Mouse (Mus musculus) heart, postnatal 14 days (tissue): Measurements from ENCODE around the gene Tmem240. TPM values are rescaled to one million over a fixed set of nuclear protein-coding genes. Genes with fewer than 3 reads are reported as not detected.
A peak's percentile ranks its signal among the peaks of the same experiment; 100 is the strongest.
"Not testable (repeated sequence)": the region's sequence is repeated elsewhere in the genome, so short reads cannot be mapped to it uniquely, and the experiment has no call there.

Experiments
- DNase-seq, 2 experiments: peaks; one replicate each; pipeline ENCODE4 v3.0.0; 2021 to 2022
- intact Hi-C: fragments of 180-260 bp; cut with DNase I; formaldehyde crosslinking; loops from one replicate; pipeline ENCODE4 v1.15.1; 2025
- total RNA-seq, 2 experiments: library from RNA; stranded (reverse); gene quantifications; 2 replicates each; pipeline ENCODE4 v1.2.3; 2021

Tmem240 gene
- total RNA-seq, 2 experiments from 2014 or later = 0.38 to 0.44 TPM

DNA sequence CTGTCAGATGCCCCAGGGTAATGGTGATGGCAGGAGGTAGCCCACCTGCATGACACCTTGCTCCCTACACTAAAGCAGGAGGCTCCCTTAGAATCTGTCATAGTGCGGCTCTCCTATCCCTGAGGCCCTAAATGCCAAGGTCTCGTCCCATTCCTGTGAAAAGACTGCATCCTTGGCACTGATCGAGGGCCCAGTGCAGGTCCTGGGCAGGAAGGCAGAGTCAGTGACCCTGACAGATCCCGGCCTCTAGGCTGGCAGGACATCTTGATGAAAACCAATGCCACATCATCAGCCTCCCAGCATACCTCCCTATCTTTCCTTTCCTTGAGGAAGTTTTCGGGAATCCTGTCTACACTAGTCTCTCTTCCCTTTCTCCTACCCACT, 34.9 kb downstream of the Tmem240 start:
- intact Hi-C loops = loop anchor here (1.0 to 5.0 kb wide), 2 partner anchors 15 to 33 kb away; partner anchors contain the start of gene Mrpl20
- no peak for DNase-seq

DNA sequence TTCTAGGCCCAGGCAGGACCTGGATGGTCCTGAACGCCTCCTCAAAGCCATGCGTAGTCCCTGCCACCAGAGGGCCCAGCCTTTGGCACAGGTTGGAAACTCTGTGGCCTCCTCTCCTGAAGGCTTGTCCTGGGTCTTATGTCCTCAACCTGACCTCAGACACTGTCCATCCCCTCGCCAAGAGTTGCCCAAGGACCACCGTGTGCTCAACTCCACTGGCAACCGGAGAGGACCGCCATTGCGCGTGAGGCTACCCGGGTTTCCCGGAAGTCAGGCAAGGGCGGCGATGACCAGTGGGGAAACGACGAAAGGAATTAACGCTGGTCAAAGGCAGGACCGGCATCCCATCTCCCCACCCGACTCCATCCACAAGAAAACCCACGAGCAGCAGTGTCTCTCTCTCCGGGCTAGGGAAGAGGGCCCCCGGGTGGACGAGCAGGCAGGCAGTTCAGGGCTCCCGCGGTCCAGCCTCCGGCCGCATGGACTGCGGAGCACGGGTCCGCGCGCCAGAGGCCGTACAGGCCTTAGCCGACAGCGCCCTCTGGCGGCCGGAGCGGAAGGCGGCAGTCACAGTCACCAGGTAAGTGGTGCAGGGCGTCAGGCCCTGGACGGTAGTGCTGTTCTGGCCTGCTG, 35.4 kb downstream of the Tmem240 start:
- DNase-seq = peak; percentile 95 to 97
- intact Hi-C loops = loop anchor here (1.0 to 5.0 kb wide), 3 partner anchors 14 to 47 kb away; partner anchors contain the start of gene Mrpl20

DNA sequence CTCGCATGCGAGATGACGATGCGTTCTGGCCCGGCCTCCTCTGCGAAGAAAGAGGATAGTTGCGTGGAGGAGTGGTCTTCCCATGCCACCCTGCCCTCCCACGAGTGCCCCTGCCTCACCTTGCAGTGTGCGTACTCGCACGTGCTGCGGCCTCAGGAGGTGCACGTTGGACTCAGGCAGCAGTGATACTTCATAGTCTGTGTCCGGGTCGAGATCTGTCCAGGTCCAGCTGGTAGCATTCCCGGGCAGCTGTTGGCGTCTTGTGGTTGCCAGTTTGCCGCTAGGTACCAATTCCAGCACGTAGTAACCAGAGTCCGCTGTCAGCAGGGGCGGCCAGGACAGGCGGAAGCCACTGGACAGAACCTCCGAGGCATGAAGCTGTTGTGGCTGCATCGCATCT, 36.0 kb downstream of the Tmem240 start:
- intact Hi-C loops = loop anchor here (2.0 kb wide), 1 partner anchor 48 kb away; no protein-coding TSS in a partner anchor

DNA sequence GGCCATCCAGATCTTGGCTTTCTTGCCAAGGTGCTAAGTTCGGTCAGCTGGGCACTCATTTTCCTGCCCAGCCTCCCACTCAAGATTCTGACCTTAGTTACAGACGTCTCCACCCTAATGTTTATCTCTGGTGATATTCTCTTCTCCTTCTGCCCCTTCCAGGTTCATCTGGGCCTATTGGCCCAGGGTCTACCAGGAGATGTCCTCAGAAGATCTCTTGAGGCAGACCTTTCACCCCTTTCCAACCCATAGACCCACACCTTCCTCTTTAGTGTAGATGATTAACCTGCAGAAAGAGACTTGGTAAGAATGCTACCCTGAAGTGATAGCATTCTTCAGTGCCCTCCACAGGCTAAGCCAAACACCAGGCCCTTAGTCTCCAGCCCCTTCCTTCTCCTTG, 37.1 kb downstream of the Tmem240 start:
- no peak for DNase-seq
- intact Hi-C loops = loop anchor here (2.0 kb wide), 1 partner anchor 49 kb away; no protein-coding TSS in a partner anchor

More for the DNA sequence above, 36.0 kb downstream of the Tmem240 start:
- no peak for DNase-seq

DNA sequence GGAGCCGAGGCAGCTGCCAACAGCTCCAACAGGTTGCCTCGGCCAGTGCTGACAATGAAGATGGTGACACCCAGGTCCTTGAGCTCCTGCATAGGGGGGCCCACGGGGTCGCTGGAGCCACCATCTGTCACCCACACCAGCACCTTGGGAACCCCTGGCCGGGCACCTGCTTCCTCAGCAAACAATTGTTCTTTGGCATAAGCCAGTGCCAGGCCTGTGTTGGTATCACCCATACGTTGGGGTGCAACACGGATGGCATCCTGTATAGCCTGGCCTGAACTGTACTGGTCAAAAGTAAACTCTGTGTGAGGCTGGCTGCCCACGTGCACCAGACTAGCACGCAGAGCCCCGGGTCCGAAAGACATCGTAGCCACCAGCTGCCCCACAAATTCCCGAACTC, 38.2 kb downstream of the Tmem240 start:
- DNase-seq = no peak
- intact Hi-C loops = no loop called here

DNA sequence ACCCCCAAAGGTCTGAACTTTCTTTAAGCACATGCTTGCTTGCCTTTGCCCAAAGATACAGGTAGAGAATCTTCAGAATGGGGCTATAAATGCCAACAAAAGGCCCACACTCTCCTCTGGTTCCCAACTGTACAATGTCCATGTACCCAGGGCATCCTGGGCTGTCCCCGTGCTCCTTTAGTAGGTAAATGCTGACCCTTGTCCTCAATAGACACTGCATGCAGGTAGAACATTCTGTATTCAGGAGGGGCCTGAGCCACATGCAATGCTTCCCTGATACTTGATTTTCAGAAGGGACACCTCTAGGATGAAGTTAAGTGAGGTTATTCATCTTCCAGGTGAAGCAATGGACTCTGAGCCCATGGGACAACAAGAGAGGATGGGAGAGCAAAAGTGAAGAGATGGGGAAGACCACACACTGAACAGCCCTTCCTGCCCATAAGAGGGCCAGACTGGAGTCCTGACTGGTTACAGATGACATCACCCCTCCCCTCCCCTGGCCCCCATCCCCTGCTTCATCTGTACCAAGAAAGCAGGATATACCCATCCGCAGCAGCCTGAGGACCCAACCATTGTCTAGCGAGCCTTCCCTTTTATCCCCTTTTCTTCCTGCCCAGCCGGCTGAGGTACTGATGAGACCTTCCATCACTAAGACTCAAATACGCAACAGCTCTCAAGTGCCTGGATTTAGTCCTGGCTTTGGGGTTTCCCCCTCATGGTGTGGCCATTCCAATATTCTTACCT, 38.9 kb downstream of the Tmem240 start:
- intact Hi-C loops = no loop called here
- DNase-seq = no peak

DNA sequence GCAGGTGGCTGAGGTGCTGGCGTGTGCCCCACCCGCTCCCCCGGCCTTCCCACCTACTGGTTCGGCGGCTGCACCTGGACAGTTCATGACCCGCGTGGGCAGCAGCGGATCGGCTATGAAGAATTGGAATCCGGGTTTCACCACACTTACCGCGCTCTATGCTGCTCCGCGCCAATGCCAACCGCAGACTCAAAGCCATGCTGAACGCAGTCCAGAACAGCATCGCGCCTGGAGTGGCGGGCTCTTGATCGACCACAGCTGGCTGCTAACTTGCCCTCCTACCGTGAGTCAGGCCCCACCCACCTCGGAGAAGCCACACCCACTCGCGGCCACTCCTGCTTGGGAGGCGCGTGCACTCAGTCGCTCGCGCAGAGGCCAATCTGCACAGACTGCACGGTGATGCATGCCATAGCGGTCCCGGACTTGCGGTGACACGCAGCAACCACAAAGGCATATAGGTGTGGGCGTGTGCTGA, 39.7 kb downstream of the Tmem240 start, which contains the start of gene Vwa1:
Gene Vwa1 (minus strand): TSS at position 419 of the 475 bp plus-strand sequence.
- peak; percentile 88 to 93 for DNase-seq
- intact Hi-C loops = no loop called here

DNA sequence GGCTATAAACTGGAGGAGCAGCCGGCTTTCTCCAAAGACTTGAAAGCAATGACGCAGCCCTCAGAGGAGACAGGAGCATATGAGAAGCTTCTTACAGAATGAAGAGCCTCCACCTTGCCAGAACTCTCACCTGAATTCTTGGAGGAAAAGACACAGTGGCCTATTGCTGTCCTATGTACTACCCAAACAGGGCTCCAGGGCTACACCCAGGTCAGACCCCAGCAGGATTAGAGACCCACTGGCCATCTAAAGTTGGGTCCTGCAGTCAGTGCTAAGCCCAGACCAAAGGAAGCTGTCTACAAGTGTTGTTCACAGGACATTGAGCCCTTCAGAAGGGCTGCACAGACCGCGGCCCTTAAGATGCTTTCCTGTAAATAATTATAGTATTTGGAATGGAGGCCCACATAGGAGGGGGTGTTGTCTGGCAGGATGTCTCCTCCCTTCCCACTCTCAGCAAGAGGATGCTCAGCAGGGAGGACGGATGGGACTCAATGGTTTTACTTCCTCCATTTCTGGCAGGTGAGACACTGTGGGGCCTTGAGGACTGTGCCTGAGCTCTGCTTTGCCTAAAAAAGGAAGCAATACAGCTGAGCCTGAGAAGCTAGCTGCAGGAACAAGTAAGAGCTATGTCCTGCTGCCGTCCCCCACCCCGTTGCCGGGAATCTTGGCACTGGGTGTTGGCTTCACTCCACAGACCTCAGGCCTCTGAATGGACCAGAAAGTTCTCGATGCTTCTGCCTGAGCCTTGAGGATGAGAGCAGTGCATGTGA, 40.6 kb downstream of the Tmem240 start:
- peak; percentile 79 to 82 for DNase-seq
- intact Hi-C loops = no loop called here

DNA sequence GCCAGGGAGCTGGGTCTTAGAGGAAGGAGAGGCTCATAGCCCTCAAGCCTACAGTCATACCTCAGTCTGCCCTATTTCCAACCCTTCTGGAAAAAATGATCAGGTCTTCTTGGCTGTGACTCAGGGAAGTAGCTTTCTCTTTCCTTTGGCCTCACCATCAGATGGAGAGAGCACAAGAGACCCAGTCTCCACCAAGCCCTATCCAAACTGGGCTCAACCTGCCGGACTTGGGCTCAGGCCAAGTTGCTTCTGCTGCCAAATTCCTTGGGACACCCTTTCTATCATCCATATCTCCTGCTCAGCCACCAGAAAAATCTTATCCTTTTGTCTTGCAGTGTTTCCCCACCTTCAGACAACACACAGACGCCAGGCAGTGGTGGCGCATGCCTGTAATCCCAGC, 41.3 kb downstream of the Tmem240 start:
- DNase-seq = peak; percentile 55 to 62
- intact Hi-C loops = no loop called here

DNA sequence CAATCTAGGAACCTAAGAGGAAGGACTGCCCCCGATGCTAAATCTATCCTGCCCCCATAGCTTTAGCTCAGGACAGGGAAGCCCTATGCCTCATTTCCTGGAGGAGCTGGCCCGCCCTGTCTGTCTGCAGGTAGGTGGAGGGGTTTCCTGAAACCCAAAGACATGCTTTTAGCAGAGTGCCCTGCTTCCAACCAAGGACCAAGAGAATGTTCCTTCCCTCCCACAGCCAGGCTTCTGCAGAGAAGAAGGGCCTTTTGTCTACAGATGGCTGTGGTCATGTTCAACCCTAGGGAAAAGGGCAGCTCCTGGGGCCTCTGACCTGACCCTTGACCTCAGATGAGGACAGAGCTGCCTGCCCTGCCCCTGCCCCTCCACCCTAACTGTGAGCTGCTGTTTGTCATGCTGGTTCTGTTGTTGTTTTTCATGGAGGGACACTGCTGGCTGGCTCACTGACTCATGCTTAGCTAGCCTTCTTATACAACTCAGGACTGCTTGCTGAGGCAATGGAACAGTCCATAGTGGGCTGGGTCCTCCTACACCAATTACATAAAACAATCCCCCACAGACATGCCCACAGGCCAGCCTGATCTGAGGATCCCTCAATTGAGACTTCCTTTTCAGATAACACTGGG, 42.2 kb downstream of the Tmem240 start:
- intact Hi-C loops = no loop called here

DNA sequence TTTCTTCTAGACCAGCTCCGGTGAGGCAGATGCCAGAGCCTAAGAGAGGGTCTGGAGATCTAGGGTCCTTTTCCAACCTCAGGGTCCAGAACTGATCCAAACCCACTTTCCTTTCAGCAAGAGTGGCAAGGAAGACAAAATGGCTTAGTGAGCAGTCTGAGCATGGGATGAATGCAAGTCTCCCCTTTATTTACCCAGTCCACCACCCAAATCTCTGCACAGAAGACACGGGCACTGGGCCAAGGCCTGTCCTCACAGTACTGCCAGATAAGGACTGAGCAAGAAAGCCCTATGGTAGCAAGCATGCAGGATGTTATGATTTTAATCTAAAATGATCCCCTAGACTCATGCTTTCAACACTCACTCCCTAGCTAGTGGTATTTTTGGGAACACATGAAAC, 43.2 kb downstream of the Tmem240 start:
- peak; percentile 37 to 49 for DNase-seq
- intact Hi-C loops = no loop called here

More for the DNA sequence above, 42.2 kb downstream of the Tmem240 start:
- DNase-seq = no peak

DNA sequence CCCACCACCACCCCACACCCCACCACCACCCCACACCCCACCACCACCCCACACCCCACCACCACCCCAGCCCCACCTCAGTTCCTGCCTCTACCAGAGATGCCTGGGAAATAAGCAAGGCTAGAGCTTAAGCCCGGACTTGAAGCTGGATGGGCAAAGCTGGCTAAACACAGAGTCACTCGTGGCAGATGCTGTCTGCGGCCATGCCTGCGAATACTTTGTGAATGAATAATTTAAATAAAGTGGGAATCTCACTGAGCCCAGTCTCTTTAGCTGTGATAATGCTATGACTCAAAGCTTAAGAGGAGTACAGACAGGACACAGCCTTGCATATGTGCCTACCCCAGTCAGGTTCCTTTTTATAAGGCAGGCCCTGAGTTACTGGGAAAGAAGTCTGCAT, 44.9 kb downstream of the Tmem240 start:
- DNase-seq = no peak
- intact Hi-C loops = no loop called here

DNA sequence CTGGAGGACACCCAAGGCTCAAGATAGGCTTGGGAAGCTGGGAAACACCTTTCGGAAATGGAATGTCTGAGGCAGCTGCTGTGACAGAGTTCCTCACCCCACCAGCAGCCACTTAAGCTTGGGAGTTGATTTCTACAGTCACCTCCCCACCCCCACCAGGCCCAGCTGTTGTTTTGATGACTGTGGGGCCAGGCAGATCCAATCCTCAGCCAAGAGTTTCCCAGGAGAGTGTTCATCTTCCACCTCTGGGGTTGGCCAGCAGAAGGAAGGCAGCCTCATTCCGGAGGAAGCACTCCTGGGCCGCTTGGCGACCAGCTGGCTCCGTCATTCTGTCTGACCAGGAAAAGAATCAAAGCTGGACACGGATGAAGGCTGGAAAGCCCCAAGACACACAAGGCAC, 46.3 kb downstream of the Tmem240 start:
- intact Hi-C loops = no loop called here
- peak; percentile 77 to 79 for DNase-seq

DNA sequence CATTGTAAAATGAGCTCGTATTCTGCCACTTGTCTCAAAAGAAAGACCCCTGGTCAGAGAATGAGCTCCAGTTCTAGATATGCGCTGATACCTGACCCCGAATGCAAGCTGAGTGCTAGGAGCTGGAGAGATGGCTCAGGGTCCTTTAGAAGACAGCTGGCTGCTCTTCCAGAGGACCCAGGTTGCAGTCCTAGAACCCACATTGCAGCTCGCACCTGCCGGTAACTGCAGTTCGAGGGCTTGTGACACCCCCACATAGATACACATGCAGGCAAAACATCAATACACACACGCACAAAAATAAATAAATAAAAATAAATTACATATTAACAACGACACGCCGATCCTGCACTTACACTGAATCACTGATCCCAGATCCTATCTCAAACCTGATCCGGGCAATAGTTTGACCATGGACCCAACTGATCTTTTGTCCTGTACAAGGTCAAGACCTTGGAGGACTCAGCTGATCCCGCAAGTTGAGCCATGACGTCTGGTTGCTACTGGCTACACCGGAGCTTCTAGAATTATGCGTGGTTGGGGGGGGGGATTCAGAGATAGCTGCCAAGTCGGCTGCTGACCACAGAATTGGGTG, 49.0 kb downstream of the Tmem240 start:
- no peak for DNase-seq

DNA sequence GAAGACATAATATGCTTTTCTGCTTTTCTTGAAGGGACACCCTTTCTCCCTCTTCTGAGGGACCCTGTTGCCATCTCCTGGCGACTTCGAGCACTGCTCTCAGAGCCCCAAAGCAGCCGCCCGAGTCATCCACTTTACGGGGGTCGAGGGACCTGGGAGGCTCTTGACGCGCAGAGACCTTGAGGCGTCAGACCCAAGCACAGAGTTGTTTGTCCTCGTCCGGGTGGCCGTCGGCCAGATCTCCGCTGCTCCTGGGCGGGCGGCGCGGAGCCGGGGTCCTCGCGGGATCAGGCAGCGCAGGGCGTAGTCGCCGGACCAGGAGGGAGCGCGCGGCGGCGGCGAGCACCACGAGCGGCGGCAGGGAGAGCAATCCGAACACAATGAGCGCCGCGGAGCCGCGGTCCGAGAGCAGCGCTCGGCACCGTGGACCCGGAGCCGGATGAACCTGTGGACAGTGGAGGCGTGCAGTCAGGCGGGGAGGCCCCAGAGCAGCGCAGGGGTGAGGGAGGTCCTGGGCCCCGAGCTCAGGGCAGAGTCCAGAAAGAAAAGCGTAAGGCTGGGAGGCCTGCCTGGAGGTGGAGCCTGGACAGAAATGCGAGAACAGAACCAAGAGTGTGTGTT, 49.6 kb downstream of the Tmem240 start:
- intact Hi-C loops = loop anchor here (1.0 kb wide), 1 partner anchor 15 kb away; no protein-coding TSS in a partner anchor

More for the DNA sequence above, 49.0 kb downstream of the Tmem240 start:
- intact Hi-C loops = loop anchor here (1.0 kb wide), 1 partner anchor 14 kb away; no protein-coding TSS in a partner anchor

DNA sequence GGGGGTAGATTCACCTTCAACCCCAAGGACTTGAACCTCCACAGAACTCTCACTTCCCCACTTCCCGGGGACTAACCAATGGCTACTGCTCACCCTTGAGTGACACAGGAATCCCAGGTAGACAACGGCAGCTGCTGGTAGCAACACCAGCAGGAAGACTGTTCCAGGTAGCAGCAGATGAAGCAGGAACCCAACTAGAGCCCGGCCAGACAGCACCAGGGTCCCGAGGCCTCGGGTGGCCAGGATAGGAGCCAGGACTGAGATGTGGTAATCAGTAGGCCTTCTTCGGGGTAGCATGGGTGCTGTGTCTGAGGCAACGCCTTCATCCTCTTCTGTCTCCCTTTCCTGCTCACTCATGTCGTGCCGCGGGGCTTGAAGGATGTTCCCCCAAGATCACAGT, 50.6 kb downstream of the Tmem240 start:
- intact Hi-C loops = no loop called here
- no peak for DNase-seq

More for the DNA sequence above, 49.6 kb downstream of the Tmem240 start:
- DNase-seq = peak; percentile 84 to 88

DNA sequence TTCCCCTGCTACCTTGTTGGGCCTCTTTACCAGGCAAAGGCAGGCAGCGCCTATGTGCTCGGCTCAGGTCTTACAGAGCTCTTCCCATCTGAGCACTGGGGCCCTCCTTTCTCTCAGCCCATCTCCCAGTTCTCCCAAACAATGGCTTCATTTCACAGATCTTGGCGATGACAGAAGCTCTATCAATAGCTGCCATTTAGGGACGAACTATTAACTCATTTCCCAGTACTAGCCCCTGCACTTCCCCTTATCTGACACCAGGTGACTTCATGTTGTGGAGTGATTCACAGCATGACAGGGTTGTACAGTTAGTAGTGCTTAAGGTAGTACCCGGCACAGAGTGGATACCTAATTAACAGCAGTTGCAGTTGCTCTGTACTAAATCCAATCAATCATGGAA, 51.2 kb downstream of the Tmem240 start, which contains the start of gene Tmem88b:
Gene Tmem88b (minus strand): TSS at position 56 of the 400 bp plus-strand sequence.
- intact Hi-C loops = no loop called here
- DNase-seq = no peak

DNA sequence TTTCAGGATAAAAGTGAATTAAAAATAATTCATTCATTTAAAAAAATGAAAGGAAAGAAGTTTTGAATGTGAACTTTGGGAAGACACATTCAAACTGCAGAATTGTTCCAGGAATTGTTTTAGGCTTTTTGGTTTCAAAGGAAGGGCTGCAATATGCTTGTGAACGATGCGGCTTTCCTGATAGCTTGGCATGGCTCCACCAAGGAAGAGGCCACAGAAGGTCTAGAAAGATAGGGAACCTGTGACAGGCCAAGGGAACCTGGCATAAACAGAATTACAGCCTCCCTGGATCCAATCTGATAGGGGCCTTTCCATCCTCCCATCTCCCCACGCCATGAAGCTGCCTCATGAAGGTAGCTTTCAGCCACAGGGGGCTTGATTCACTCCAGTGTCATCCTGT, 53.7 kb downstream of the Tmem240 start:
- DNase-seq = no peak
- intact Hi-C loops = no loop called here

DNA sequence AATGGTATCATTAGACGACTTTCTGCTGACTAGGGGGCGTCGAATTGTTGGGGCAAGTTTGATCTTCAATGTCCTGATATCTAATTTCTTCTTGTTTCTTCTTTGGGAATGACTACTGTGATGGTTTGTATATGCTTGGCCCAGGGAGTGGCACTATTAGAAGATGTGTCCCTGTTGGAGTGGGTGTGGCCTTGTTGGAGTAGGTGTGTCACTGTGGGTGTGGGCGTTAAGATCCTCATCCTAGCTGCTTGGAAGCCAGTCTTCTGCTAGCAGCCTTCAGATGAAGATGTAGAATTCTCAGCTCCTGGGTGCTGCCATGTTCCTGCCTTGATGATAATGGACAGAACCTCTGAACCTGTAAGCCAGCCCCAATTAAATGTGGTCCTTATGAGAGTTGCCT, 54.2 kb downstream of the Tmem240 start:
- intact Hi-C loops, DNase-seq: not testable (repeated sequence)
